Mouse (Mus musculus): ENCODE results near the gene Trim56. TPM values are rescaled to one million over a fixed set of nuclear protein-coding genes. Genes with fewer than 3 reads are reported as not detected.
"Not testable (repeated sequence)": the region's sequence is repeated elsewhere in the genome, so short reads cannot be mapped to it uniquely, and the experiment has no call there.

The Trim56 gene
- 1 to 10 TPM; 5.9 to 6.0 TPM for total RNA-seq (2021)
- long read RNA-seq, partial matches to known transcripts: 0 of 1 reads
- long read RNA-seq, other reads (novel, unspliced or antisense): 1 of 1 reads

DNA sequence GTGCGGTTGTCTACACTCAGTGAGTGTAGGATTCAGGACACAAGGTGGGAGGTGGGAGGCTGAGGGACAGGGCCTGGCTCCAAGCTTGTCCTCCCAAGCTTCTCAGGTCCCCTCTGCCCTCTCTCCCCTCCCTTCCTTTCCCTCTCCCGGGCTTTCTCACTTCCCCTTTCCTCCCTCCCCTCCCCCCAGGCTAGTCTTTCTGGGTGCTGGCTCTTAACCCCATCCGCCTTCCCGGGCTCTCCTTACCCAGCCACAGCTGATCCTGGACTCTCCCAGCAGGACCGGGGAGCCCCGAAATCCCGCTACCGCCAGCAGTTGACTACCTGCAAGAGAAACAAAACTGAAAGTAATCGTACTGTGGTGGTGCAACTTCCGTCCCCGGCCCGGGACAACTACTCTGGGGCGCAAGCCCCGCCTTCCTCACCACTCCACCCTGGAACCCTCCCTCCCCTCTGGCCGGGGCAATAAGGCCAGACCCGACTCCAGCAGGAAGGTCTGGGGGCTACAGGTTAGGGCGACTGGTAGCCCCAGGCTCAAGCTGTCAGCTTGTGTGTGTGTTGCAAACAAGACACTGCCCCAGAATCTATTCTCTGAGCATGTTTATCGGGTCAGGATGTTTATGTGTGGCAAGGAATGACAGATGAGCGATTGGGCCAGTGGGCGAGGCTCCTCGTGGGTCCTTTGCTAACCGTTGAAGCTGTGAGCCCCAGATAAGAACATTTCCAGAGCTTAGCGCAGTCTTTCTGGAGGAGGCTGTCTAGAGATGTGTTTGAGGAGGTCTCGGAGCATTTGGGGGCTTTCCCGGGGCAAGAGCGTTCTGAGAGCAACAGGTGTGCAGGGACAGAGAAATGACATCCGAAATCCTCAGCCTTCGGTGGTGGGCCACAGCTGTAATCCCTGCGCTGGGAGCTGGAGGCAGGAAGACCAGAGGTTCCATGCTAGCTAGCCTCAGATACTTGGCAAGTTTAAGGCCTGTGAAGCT lies at the start of gene Trim56:
Gene Trim56 (minus strand): TSS at position 344 of the 982 bp plus-strand sequence.
- peak in 1 of 2 experiments; percentile 33 for DNase-seq (ENCODE audit: low spot score in 2 of 2)

DNA sequence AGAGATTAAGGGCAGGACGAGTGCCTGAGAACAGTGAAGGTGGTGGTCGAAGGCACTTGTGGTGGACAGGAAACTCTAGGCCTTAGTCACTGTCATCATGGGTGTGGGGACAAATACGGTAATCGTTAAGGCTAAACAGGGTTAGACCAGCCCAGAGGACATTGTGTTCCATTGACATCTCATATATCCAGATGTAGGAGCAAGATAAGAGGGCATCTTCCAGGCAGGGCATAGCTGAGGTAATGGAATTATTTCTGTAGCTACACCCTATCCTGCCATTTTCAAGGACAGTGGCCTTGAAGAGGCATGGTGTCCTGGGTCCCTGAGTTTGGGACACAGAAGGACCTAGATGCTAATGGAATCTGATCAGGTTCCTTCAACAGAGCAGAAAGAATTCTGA lies 45.8 kb upstream of the Trim56 start:
- no peak for DNase-seq (ENCODE audit: low spot score in 2 of 2)

GRCm38 (mm10) chr5:137159461-137159860 lies 43.5 kb upstream of the Trim56 start:
- peak; percentile 9 to 51 for DNase-seq (ENCODE audit: low spot score in 2 of 2)

- no peak for DNase-seq (ENCODE audit: low spot score in 2 of 2)
These were observed 37.3 kb upstream of the Trim56 start for GRCm38 (mm10) chr5:137153289-137153688.

- DNase-seq (ENCODE audit: low spot score in 2 of 2): no peak
These were observed 36.6 kb upstream of the Trim56 start for GRCm38 (mm10) chr5:137152623-137153022.

DNA sequence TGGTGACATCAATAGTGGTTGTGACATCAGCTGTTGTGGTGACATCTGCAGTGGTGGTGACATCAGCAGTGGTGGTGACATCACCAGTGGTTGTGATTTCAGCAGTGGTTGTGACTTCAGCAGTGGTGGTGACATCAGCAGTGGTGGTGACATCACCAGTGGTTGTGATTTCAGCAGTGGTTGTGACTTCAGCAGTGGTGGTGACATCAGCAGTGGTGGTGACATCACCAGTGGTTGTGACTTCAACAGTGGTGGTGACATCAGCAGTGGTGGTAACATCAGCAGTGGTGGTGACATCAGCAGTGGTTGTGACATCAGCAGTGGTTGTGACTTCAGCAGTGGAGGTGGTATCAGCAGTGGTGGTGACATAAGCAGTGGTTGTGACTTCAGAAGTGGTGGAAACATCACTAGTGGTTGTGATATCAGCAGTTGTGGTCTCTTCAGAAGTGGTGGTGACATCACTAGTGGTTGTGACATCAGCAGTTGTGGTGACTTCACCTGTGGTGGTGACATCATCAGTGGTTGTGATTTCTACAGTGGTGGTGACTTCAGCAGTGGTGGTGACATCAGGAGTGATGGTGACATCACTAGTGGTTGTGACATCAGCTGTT lies 33.4 kb upstream of the Trim56 start, which contains the start of gene Muc3:
Gene Muc3 (minus strand): TSS at position 51 of the 611 bp plus-strand sequence.
- not testable (repeated sequence) for DNase-seq (ENCODE audit: low spot score in 2 of 2)

DNA sequence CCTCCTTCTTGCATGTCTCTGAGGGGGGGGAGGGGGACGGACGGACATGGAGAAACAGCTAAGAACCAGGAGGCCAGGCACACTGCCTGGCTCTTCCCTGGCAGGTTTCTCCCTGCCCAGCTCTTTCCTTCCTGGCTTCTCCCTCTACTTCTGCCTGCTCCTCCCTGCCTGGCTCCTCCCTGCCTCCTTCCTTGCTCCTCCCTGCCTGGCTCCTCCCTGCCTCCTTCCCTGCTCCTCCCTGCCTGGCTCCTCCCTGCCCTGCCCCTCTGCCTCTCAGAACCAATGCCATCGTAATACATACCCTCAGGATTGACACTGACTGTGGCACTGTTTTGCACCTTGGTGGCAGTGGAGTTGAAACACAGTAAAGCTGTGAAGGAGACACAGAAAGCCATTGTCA lies 24.8 kb upstream of the Trim56 start:
- DNase-seq (ENCODE audit: low spot score in 2 of 2): no peak

- DNase-seq (ENCODE audit: low spot score in 2 of 2): no peak
These were observed 23.0 kb upstream of the Trim56 start for GRCm38 (mm10) chr5:137138977-137139376.

DNA sequence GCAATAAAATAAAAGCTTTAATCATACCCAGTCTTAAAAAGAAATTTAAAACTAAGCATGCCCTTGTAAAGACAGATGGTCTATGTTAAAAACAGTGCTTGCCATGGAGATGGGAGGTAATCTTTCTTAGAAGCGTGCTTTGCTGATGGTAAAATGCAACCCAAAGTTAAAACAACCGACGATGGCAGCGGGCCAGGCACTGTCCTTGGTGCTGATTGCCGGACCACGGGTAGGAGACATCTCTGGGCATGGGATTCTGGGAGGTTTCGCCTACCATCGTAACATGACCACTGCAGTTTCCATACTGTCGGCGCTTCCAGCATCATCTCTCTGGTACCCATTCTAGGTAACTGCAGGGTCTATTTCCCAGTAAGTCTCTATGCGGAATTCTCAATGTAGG lies 18.9 kb upstream of the Trim56 start:
- no peak for DNase-seq (ENCODE audit: low spot score in 2 of 2)

DNA sequence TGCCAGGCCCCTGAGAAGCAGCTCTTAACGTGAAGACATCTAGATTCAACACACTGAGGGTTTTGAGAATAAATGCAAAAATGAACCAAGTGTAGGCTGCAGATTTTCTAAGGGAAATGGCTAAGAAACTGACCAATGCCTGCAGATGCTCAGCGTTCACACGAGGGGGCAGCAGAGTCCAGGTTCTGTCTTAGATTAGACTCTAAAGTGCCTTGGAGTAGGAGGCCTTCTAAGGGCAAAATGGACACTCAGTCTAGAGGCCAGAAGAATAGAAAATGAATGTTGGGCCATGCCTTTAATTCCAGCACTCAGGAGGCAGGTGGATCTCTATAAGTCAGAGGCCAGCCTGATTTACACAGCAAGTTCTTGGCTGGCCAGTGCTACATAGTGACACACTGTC lies 15.5 kb upstream of the Trim56 start:
- peak in 1 of 2 experiments; percentile 53 for DNase-seq (ENCODE audit: low spot score in 2 of 2)

- no peak for DNase-seq (ENCODE audit: low spot score in 2 of 2)
These were observed 13.3 kb upstream of the Trim56 start for GRCm38 (mm10) chr5:137129281-137129680.

GRCm38 (mm10) chr5:137123516-137123915 lies 7.5 kb upstream of the Trim56 start:
- DNase-seq (ENCODE audit: low spot score in 2 of 2): no peak

GRCm38 (mm10) chr5:137122686-137123193 lies 6.7 kb upstream of the Trim56 start:
- peak; percentile 55 to 67 for DNase-seq (ENCODE audit: low spot score in 2 of 2)

DNA sequence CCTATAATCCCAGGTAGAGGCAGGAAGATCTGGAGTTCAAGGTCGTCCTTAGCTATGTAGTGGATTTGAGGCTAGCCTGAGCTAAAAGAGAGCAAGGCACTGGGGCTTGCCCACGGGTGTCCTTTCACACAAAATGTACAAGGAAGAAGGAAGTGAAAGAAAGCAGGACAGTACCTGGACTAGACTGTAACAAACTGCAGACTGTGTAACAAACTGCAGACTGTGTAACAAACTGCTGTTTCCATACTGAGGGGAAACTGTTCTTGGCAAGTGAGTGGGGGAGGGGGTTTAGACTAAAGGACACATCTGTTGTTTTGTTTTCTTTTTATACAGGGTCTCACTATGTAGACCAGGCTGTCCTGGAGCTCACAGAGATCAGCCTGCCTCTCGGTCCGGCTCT lies 5.3 kb upstream of the Trim56 start:
- DNase-seq (ENCODE audit: low spot score in 2 of 2): no peak

DNA sequence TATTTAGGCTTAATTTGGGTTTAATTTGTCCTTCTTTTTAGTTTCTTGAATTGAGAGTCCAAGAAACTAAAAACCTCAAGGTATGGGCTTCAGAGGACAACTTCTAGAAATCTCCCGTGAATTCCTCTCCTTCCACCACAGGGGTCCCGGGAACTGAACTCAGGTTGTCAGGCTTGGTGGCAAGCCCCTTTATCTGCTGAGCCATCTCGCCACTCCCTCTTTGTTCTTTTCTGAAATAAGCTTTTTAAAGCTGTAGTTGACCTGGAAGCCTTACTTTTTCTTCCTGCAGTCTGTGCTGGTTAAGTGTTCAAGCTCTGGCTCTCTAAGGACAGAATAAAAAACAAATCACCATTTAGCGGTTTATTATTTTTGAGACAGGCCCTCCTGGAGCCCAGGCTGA lies 2.9 kb upstream of the Trim56 start:
- no peak for DNase-seq (ENCODE audit: low spot score in 2 of 2)

DNA sequence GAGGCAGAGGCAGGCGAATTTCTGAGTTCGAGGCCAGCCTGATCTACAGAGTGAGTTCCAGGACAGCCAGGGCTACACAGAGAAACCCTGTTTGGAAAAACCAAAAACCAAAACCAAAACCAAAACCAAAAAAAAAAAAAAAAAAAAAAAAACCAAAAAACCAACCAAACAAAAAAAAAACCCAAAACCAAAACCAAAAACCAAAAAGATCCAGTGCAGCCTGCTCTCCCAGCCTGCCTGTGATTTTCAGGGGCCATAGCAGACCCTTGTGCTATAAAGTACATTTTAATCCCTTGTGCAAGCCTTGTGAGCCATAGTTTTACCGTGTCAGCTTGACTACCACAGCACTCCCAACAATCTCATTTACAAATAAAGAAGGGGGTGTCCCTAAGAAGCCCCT lies 2.0 kb upstream of the Trim56 start:
- DNase-seq (ENCODE audit: low spot score in 2 of 2): not testable (repeated sequence)

DNA sequence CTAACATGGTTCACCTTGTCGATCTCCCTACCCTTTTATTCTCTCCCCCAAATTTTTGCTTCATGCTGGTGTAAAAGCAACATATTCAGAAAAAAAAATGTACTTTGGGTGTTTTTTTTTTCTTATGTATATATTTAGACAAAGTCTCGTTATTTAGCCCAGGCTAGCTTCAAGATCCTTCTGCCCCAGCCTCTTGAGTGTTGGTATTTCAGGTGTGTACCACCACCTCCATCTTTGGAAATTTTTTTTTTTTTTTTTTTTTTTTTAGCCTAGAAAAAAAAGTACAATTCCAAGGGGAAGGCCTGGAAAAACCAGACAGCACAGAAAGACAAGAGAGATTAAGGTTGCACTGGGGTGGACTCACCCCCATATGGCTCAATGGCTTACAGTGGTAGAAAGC lies 978 bp upstream of the Trim56 start:
- DNase-seq (ENCODE audit: low spot score in 2 of 2): no peak

DNA sequence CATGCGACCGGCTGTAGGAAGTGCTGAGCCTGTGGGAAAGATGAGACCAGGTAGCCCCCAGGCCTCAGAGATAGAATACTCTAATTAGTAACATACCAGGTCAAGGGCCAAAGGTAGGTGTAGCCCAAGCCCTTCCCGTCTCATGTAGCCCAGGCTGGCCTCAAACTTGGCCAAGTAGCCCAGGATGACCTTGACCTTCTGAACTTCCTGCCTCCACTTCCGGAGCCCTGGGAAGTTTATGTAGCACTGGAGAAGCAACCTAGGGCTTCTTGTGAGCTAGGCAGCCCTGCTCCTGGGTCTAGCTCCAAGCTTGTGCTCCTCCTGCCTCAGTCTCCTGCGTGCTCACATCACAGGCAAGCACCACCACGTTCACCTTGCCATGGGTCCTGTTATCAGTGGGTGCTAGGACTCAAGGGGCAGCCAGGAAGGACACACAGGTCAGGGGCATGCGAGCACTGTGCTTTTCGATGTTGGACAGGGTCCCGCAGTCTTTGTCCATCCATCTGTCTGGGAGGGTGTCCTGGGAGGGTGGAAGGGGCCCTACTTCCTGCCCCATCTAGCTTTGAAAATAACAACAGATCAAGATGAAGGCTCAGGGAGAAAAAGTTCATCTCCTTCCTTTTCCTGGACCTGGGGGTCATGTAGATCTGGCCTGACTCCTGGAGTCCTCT lies 983 bp downstream of the Trim56 start:
- no peak for DNase-seq (ENCODE audit: low spot score in 2 of 2)

DNA sequence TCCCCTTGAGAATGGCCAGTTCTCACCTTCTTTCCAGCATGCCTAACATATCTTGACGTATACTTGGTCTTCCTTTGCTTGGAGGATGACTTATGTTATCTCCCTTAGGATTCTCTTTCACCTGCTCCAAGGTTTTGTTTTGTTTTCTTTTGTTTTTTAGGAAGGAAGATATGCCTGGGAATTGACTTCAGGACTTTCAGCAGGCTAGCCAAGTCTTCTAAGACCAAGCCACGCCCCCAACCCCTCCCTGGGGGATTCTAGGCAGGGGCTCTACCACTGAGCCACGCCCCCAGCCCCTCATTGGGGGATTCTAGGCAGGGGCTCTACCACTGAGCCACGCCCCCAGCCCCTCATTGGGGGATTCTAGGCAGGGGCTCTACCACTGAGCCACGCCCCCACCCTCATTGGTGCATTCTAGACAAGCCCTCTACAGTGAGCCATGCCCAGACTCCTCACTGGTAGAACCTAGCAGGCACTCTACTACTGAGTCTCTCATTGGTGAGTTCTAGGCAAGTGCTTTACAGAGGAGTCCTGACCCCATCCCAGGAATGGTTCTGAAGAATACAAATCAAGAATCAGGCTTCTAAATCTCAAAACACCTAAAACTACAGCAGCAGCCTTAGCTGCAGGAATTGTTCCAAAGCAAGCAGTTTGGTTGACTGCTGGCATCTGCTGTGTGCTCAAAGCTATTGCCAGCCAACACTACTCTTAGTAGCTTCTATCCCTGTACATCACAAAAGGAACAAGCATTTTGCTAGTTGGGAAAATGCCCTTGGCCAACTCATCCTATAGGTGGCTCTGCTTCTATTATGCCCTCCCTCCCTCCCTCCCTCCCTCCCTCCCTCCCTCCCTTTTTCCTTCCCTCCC lies 4.2 kb downstream of the Trim56 start:
- peak in 1 of 2 experiments; percentile 53 for DNase-seq (ENCODE audit: low spot score in 2 of 2)

DNA sequence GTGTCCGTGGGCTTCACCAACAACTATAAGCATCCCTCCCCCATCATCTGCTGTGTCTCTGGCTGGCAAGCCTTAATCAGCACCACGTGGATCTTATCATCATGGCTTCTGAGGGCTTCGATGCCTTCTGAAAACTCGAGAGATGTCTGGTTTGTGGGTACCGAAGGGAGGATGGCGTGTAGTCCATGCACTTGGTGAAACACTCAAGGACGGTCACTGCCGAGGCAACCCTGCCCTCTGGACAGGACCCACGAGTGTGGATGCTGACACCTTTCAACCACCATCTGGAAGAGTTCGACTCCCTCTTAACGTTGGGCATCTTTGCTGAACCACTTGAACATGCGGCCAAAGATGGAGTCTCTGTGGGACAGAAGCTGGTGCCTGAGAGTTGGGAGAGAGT lies 5.1 kb downstream of the Trim56 start:
- no peak for DNase-seq (ENCODE audit: low spot score in 2 of 2)

Measured in layer of hippocampus, adult 18-20 months (tissue).